Mouse (Mus musculus): ENCODE data around the gene March1.

GRCm38 (mm10) chr8:66442778-66443177 lies 825.1 kb downstream of the March1 start:
- TF ChIP-seq CTCF (IDR thresholded peaks at IDR 0.05; ENCODE audit: borderline replicate concordance, extremely low read depth, insufficient read depth, insufficient read length) (peak; percentile 32; the same call in 1 of the 2 replicates), POLR2A (IDR thresholded peaks at IDR 0.05; ENCODE audit: borderline replicate concordance, extremely low read depth, insufficient read depth, insufficient read length, poor library complexity, severe bottlenecking) (no peak)
